Mouse (Mus musculus) brain, embryonic 14.5 days (tissue): Measurements from ENCODE around the gene Tbc1d14.

Experiments used
- CTCF ChIP-seq: fragments of 200-500 bp; IDR thresholded peaks from 2 replicates; pipeline ENCODE4 v1.5.1; 2012; ENCODE audit warnings: inconsistent platforms, mild to moderate bottlenecking, moderate library complexity, borderline replicate concordance; ENCODE audit not compliant: insufficient read depth, insufficient read length; ENCODE audit errors: extremely low read depth
- POLR2A ChIP-seq: fragments of 200-500 bp; IDR thresholded peaks from 2 replicates; pipeline ENCODE4 v1.6.1; 2012; ENCODE audit warnings: mild to moderate bottlenecking, inconsistent platforms, borderline replicate concordance; ENCODE audit not compliant: poor library complexity, insufficient read depth, insufficient read length, severe bottlenecking; ENCODE audit errors: extremely low read depth

GRCm38 (mm10) chr5:36472876-36473655, 120.0 kb downstream of the Tbc1d14 start:
- TF ChIP-seq CTCF (no peak), POLR2A (no peak)
